Mouse (Mus musculus): Measurements from ENCODE around the gene Alms1. TPM values are rescaled to one million over a fixed set of nuclear protein-coding genes. Genes with fewer than 3 reads are reported as not detected.

Alms1 gene
- polyA plus RNA-seq, 1 experiment from 2014 or later, result 5.9 TPM

Small RNA genes lying within 50 kb of the gene (microRNA-seq; reads per million reads assigned to microRNA genes)
- not detected for gene Gm27317

Other genes starting within 250 kb of the Alms1 start
- gene Rab11fip5, start 212.9 kb upstream of the Alms1 start, polyA plus RNA-seq (2015; fragmentation: Nextera tagmentation; extraction: Ambion mirVana), result 22.1 and 23.4 TPM in 2 replicates
- gene Noto, start 163.6 kb upstream of the Alms1 start, polyA plus RNA-seq (2015; fragmentation: Nextera tagmentation; extraction: Ambion mirVana), result not detected in 2 replicates
- 67.6 and 73.2 TPM in 2 replicates for gene Smyd5, start 155.5 kb upstream of the Alms1 start, polyA plus RNA-seq (2015; fragmentation: Nextera tagmentation; extraction: Ambion mirVana)
- gene Cct7, start 136.0 kb upstream of the Alms1 start, polyA plus RNA-seq (2015; fragmentation: Nextera tagmentation; extraction: Ambion mirVana), result 586 and 601 TPM in 2 replicates
- 18.5 and 22.6 TPM in 2 replicates for gene Pradc1, start 135.6 kb upstream of the Alms1 start, polyA plus RNA-seq (2015; fragmentation: Nextera tagmentation; extraction: Ambion mirVana)
- gene Fbxo41, start 84.5 kb upstream of the Alms1 start, polyA plus RNA-seq (2015; fragmentation: Nextera tagmentation; extraction: Ambion mirVana), result 11.4 and 11.5 TPM in 2 replicates
- not detected in 2 replicates for gene Egr4, start 73.9 kb upstream of the Alms1 start, polyA plus RNA-seq (2015; fragmentation: Nextera tagmentation; extraction: Ambion mirVana)
- not detected in 2 replicates for gene Nat8f7, start 125.7 kb downstream of the Alms1 start, polyA plus RNA-seq (2015; fragmentation: Nextera tagmentation; extraction: Ambion mirVana)
- gene Nat8f3, start 178.2 kb downstream of the Alms1 start, polyA plus RNA-seq (2015; fragmentation: Nextera tagmentation; extraction: Ambion mirVana), result 0.28 and 0.36 TPM in 2 replicates
- not detected in 2 replicates for gene Nat8f6, start 233.4 kb downstream of the Alms1 start, polyA plus RNA-seq (2015; fragmentation: Nextera tagmentation; extraction: Ambion mirVana)
- 0.18 and 0.35 TPM in 2 replicates for gene Nat8f5, start 233.4 kb downstream of the Alms1 start, polyA plus RNA-seq (2015; fragmentation: Nextera tagmentation; extraction: Ambion mirVana)
- 0.26 TPM in 1 of 2 replicates, not detected in the other for gene Nat8, start 244.6 kb downstream of the Alms1 start, polyA plus RNA-seq (2015; fragmentation: Nextera tagmentation; extraction: Ambion mirVana)